Comparison of ENCODE assay signal across 14 mouse cellular contexts in the genomic region with DNA sequence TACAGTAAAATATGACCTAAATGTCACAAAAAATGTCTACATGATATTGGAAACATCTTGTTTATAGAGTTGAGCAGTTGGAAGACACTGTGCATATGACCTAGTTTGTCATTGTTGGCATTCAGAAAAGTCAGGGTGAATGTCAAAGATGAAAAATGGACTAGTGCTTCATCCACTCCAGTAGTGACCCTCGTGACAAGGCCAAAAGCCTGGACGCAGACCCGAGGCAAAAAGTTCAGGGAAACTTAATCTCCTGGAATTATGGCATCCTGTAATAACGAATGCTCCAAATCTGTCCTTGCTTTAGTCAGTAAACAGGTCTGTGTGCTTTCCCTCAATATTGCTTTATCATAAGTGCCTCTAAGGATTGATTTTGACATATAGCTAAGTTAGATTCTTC. TPM values are rescaled to one million over a fixed set of nuclear protein-coding genes. Genes with fewer than 3 reads are reported as not detected.
"Had no signal": no experiment of that assay in that cellular context is flagged by ENCODE, and none has a peak within 500 bp of the region (broad histone marks: within the 10 kb centered on the region; RNA-seq: fewer than 3 reads in every experiment).

No protein-coding gene starts in this region.

- DNase-seq: lung, adult 18-20 months; lung, embryonic 14.5 days; lung, postnatal 10 days; lung, postnatal 4 days; midbrain, embryonic 14.5 days; retina, postnatal 1 day; right cerebral cortex, adult 18-20 months; right cerebral cortex, postnatal 25 days; right cerebral cortex, postnatal 4 days; spleen, adult 18-20 months; thymus, adult 18-20 months; thymus, postnatal 14 days had no signal

RNA-seq across cellular contexts. Expression of gene Nalcn, which starts 51.6 kb away (rescaled TPM):
- total RNA-seq: megakaryocyte, adult 5-6 weeks; megakaryocyte-erythroid progenitor cell, adult 5-6 weeks had no signal
